Mouse (Mus musculus) forebrain, embryonic 15.5 days (tissue): ENCODE data around the gene Gm15023. TPM values are rescaled to one million over a fixed set of nuclear protein-coding genes. Genes with fewer than 3 reads are reported as not detected.
A peak's percentile ranks its signal among the peaks of the same experiment; 100 is the strongest.
"Not testable (repeated sequence)": the region's sequence is repeated elsewhere in the genome, so short reads cannot be mapped to it uniquely, and the experiment has no call there.

Experiments
- ATAC-seq: fragments of 200-750 bp; cut with Nextera tagmentation; replicated peaks from 2 replicates; pipeline ENCODE4 v1.8.0; 2017; ENCODE audit warnings: mild to moderate bottlenecking, moderate TSS enrichment, moderate library complexity
- H3K27ac ChIP-seq: fragments of 300-500 bp; sonication (generic); replicated peaks from 2 replicates; pipeline ENCODE4 v1.5.1; 2015; ENCODE audit warnings: mild to moderate bottlenecking, inconsistent platforms
- H3K27me3 ChIP-seq: fragments of 300-500 bp; sonication (generic); 2 replicates; pipeline ENCODE4 v1.6.1; 2015; ENCODE audit warnings: inconsistent platforms
- H3K36me3 ChIP-seq: fragments of 300-500 bp; sonication (generic); 2 replicates; pipeline ENCODE4 v1.6.1; 2015; ENCODE audit warnings: mild to moderate bottlenecking, inconsistent platforms
- H3K4me1 ChIP-seq: fragments of 300-500 bp; sonication (generic); 2 replicates; pipeline ENCODE4 v1.6.1; 2015; ENCODE audit warnings: inconsistent platforms
- H3K4me2 ChIP-seq: fragments of 300-500 bp; sonication (generic); replicated peaks from 2 replicates; pipeline ENCODE4 v1.6.1; 2015; ENCODE audit warnings: mild to moderate bottlenecking, inconsistent platforms
- H3K4me3 ChIP-seq: fragments of 300-500 bp; sonication (generic); 2 replicates; pipeline ENCODE4 v1.5.1; 2015; ENCODE audit warnings: mild to moderate bottlenecking, inconsistent platforms
- H3K9ac ChIP-seq: fragments of 300-500 bp; sonication (generic); replicated peaks from 2 replicates; pipeline ENCODE4 v1.6.1; 2015; ENCODE audit warnings: mild to moderate bottlenecking, inconsistent platforms
- H3K9me3 ChIP-seq: fragments of 300-500 bp; sonication (generic); 2 replicates; pipeline ENCODE4 v1.6.1; 2016; ENCODE audit warnings: inconsistent platforms
- WGBS: fragments of 180-500 bp; shearing (Covaris S2); methylation state at CpG from one replicate; pipeline ENCODE4 v1.1.7; 2015; ENCODE audit warnings: mixed read lengths; 5-methylcytosine and 5-hydroxymethylcytosine counted together
- polyA plus RNA-seq: library from polyadenylated mRNA; unstranded; fragments of >200 nt; fragmentation: Nextera tagmentation; extraction: Ambion mirVana; gene quantifications from 2 replicates; pipeline ENCODE4 v1.2.1, GENCODE M21; 2015

The Gm15023 gene
- polyA plus RNA-seq, result not detected in 2 replicates

- H3K4me3 ChIP-seq, H3K27ac ChIP-seq, H3K9ac ChIP-seq, H3K9me3 ChIP-seq, H3K27me3 ChIP-seq, H3K4me1 ChIP-seq, ATAC-seq, H3K4me2 ChIP-seq, H3K36me3 ChIP-seq: not testable (repeated sequence)
- WGBS, result 100% methylated on average over 7 of the region's 14 CpGs
These were observed at the start of gene Gm15023 for GRCm38 (mm10) chrX:135177532-135177931. Gene Gm15023, minus strand, starts transcription at chrX:135177632.

GRCm38 (mm10) chrX:135210436-135211221 lies 33.2 kb upstream of the Gm15023 start, which contains the start of gene Tceal6:
Gene Tceal6, minus strand, starts transcription at chrX:135210687.
- Histone ChIP-seq H3K4me1 (no peaks in the 10 kb centered on the region), H3K27ac (no peak within 1 kb of the TSS), H3K27me3 (no peaks in the 10 kb centered on the region), H3K9me3 (no peaks in the 10 kb centered on the region), H3K4me2 (peak within 1 kb of the TSS; percentile 54), H3K4me3 (peak within 1 kb of the TSS; percentile 45), H3K36me3 (no peaks in the 10 kb centered on the region), H3K9ac (peak within 1 kb of the TSS; percentile 51)
- ATAC-seq, result peak; percentile 94
- 27% methylated on average over 11 of the region's 13 CpGs for WGBS

GRCm38 (mm10) chrX:135209773-135210435 lies 32.5 kb upstream of the Gm15023 start:
- H3K9me3 ChIP-seq, H3K27me3 ChIP-seq, H3K27ac ChIP-seq, H3K4me1 ChIP-seq, H3K36me3 ChIP-seq: not testable (repeated sequence)
- WGBS, result 26% methylated on average over 20 of the region's 21 CpGs
- peak overlapping the region; percentile 54 for H3K4me2 ChIP-seq
- H3K9ac ChIP-seq, result peak overlapping the region; percentile 51
- peak overlapping the region; percentile 45 for H3K4me3 ChIP-seq
- peak; percentile 81 for ATAC-seq

GRCm38 (mm10) chrX:135189924-135190323 lies 12.5 kb upstream of the Gm15023 start:
- ATAC-seq, H3K4me2 ChIP-seq, H3K27me3 ChIP-seq, H3K4me1 ChIP-seq, H3K9me3 ChIP-seq, H3K4me3 ChIP-seq, H3K27ac ChIP-seq, H3K36me3 ChIP-seq, H3K9ac ChIP-seq: not testable (repeated sequence)
- WGBS, result no CpG with 5 or more reads among the region's 6 CpGs

GRCm38 (mm10) chrX:135188661-135189060 lies 11.2 kb upstream of the Gm15023 start:
- WGBS, result no CpG with 5 or more reads among the region's 3 CpGs
- H3K27ac ChIP-seq, H3K4me1 ChIP-seq, ATAC-seq, H3K4me2 ChIP-seq, H3K4me3 ChIP-seq, H3K9ac ChIP-seq, H3K9me3 ChIP-seq, H3K36me3 ChIP-seq, H3K27me3 ChIP-seq: not testable (repeated sequence)

Other genes with a start within 250 kb of the Gm15023 start
- 0.19 and 0.20 TPM in 2 replicates for gene Nxf2, start 212.9 kb downstream of the Gm15023 start, polyA plus RNA-seq
- 7.0 and 7.9 TPM in 2 replicates for gene Zmat1, start 168.4 kb downstream of the Gm15023 start, polyA plus RNA-seq
- gene Tceal6, start 33.1 kb upstream of the Gm15023 start, polyA plus RNA-seq, result 22.1 and 22.2 TPM in 2 replicates
- gene Pramel3, start 124.7 kb upstream of the Gm15023 start, polyA plus RNA-seq, result not detected in 2 replicates
- gene Gm5128, start 195.7 kb upstream of the Gm15023 start, polyA plus RNA-seq, result not detected in 2 replicates